Mouse (Mus musculus): ENCODE results near the gene 1700007K13Rik.

1700007K13Rik gene

GRCm38 (mm10) chr2:28415387-28416024, 50.6 kb downstream of the 1700007K13Rik start:
- DNase-seq (ENCODE audit: low read depth, low spot score), result peak; percentile 98

DNA sequence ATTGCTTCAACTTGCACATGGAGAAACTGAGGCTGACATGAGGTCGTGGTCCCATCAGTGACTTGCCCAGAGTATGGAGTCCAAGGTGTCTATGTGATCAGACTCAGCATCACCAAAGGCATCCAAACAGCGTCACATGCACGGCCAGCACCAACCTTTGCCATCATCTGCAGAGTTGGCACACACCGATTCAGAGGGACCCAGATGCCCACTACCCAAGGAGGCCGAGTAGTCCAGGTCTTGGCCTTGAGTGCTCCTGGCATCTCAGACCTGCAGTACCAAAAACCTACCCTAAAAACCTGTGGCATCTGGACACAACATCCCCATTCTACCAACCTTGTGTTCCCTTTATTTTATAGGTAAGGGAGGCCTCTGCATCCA, 51.4 kb downstream of the 1700007K13Rik start:
- DNase-seq (ENCODE audit: low read depth, low spot score), result no peak

DNA sequence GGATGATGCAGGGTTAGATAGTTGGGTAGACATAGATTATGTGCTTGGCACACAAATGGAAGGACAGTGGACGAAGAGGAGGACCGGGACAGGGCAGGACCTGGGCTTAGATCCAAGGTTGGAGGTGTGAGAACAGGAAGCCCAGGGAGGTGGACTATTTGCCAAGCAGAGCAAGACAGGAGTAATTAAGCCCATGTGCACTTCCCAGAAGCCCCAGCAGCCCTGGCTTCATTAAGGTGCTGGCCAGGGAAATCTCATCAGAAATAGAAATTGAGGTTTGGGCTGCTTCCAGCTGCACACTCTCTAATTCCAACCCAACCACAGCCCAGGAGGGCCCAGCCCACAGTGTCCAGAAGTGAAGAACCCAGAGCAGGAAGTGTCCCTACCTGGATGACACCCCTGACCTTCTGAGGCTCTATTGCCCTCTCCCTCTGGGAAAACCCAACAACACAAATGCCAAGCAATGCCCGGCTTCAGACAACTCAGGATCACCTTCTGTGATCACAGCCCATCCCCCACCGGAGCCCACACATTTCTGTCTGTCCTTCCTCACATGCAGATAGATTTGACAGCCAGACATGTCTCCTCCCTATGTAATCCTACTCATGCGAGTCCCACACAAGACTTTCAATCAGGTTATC, 51.9 kb downstream of the 1700007K13Rik start:
- peak; percentile 80 for DNase-seq (ENCODE audit: low read depth, low spot score)

DNA sequence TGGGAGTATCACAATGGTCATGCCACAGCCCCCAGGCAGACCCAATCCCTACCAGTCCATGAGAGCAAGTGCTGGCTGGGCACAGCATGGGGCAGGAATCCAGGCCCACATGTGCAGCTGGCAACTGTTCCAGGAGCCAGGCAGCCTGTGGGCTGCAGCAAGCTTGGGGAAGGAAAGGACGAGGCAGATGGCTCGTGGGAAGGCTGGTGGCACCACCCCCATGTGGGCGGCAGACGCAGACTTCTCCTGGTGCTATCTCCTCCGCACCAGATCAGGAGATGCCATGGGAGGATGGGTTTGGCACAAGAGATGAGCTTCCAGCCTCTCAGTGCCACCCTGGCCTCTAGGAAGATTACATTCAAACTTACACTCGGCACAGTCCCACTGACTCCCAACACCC, 53.2 kb downstream of the 1700007K13Rik start:
- peak; percentile 97 for DNase-seq (ENCODE audit: low read depth, low spot score)
